Mouse (Mus musculus): ENCODE measurements around the gene Ppm1e.
A peak's percentile ranks its signal among the peaks of the same experiment; 100 is the strongest.
"Not testable (repeated sequence)": the region's sequence is repeated elsewhere in the genome, so short reads cannot be mapped to it uniquely, and the experiment has no call there.

The Ppm1e gene

GRCm38 (mm10) chr11:87309329-87310074 is 49.3 kb downstream of the Ppm1e start:
- no peak for DNase-seq (ENCODE audit: low spot score)

GRCm38 (mm10) chr11:87299066-87299465 is 59.8 kb downstream of the Ppm1e start:
- no peak for DNase-seq (ENCODE audit: low spot score)

GRCm38 (mm10) chr11:87296467-87296866 is 62.4 kb downstream of the Ppm1e start:
- no peak for DNase-seq (ENCODE audit: low spot score)

- no peak for DNase-seq (ENCODE audit: low spot score)
Observed at GRCm38 (mm10) chr11:87295636-87296035, 63.2 kb downstream of the Ppm1e start.

- DNase-seq (ENCODE audit: low spot score): no peak
Observed at GRCm38 (mm10) chr11:87289313-87289712, 69.5 kb downstream of the Ppm1e start.

GRCm38 (mm10) chr11:87286194-87286593 is 72.6 kb downstream of the Ppm1e start:
- DNase-seq (ENCODE audit: low spot score): no peak

GRCm38 (mm10) chr11:87281907-87282475 is 76.8 kb downstream of the Ppm1e start:
- DNase-seq (ENCODE audit: low spot score): no peak

GRCm38 (mm10) chr11:87279461-87279860 is 79.4 kb downstream of the Ppm1e start:
- no peak for DNase-seq (ENCODE audit: low spot score)

- no peak for DNase-seq (ENCODE audit: low spot score)
Observed at GRCm38 (mm10) chr11:87278807-87279206, 80.0 kb downstream of the Ppm1e start.

- DNase-seq (ENCODE audit: low spot score): no peak
Observed at GRCm38 (mm10) chr11:87276240-87276985, 82.4 kb downstream of the Ppm1e start.

- no peak for DNase-seq (ENCODE audit: low spot score)
Observed at GRCm38 (mm10) chr11:87275420-87276048, 83.3 kb downstream of the Ppm1e start.

GRCm38 (mm10) chr11:87272725-87273124 is 86.1 kb downstream of the Ppm1e start:
- DNase-seq (ENCODE audit: low spot score): no peak

GRCm38 (mm10) chr11:87271479-87271878 is 87.3 kb downstream of the Ppm1e start:
- DNase-seq (ENCODE audit: low spot score): no peak

- peak; percentile 46 for DNase-seq (ENCODE audit: low spot score)
Observed at GRCm38 (mm10) chr11:87270958-87271357, 87.9 kb downstream of the Ppm1e start.

- DNase-seq (ENCODE audit: low spot score): no peak
Observed at GRCm38 (mm10) chr11:87270446-87270845, 88.4 kb downstream of the Ppm1e start.

GRCm38 (mm10) chr11:87268803-87269202 is 90.0 kb downstream of the Ppm1e start:
- DNase-seq (ENCODE audit: low spot score): no peak

- no peak for DNase-seq (ENCODE audit: low spot score)
Observed at GRCm38 (mm10) chr11:87266246-87266645, 92.6 kb downstream of the Ppm1e start.

- DNase-seq (ENCODE audit: low spot score): no peak
Observed at GRCm38 (mm10) chr11:87263946-87264345, 94.9 kb downstream of the Ppm1e start.

- DNase-seq (ENCODE audit: low spot score): not testable (repeated sequence)
Observed at GRCm38 (mm10) chr11:87261705-87262104, 97.1 kb downstream of the Ppm1e start.

GRCm38 (mm10) chr11:87259792-87260191 is 99.0 kb downstream of the Ppm1e start:
- no peak for DNase-seq (ENCODE audit: low spot score)

- DNase-seq (ENCODE audit: low spot score): no peak
Observed at GRCm38 (mm10) chr11:87257282-87257681, 101.5 kb downstream of the Ppm1e start.

GRCm38 (mm10) chr11:87254149-87254548 is 104.7 kb downstream of the Ppm1e start:
- no peak for DNase-seq (ENCODE audit: low spot score)

- DNase-seq (ENCODE audit: low spot score): no peak
Observed at GRCm38 (mm10) chr11:87253294-87253693, 105.5 kb downstream of the Ppm1e start.

Data from layer of hippocampus, adult 11-12 months (tissue).